In the genomic region with DNA sequence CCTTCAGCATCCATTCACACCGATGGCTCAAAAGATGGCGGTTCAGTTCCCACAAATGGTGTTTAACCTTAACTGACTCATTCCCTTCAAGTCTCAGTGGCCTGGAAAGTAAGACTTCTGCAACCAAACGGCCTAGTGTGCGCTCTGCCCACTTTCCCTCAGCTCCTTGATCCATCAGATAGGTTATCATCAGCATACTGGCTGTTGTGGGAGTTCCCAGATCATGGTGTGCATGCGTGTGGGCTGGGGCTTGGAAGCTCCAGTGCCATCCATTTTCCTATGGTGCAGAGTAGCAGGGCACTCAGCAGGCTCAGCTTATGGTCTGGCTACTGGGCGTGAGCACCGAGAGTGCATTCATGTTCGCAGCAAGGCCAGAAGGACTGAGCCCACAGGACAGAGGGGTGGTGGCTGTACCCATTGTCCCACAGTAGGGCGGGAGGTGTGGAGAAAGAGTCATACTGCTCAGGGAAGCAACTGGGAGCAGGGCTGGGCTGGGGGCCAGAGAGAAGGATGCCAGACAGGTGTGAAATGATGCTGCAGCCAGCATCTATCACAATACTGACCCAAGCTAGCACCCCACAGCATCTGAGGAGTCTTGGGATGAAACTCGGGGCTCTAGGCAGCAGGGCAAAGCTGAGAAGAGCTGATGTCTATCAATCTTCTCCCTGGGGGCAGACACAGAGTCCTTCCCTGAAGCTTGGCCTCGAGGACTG, we compare ENCODE assay signal across 9 mouse cellular contexts. TPM values are rescaled to one million over a fixed set of nuclear protein-coding genes. Genes with fewer than 3 reads are reported as not detected.
DNase-seq lines count a peak whose midpoint lies in the region; ATAC-seq and TF ChIP-seq lines count a peak whose summit lies in the region.
"Had no signal": no experiment of that assay in that cellular context is flagged by ENCODE, and none has a peak within 500 bp of the region (broad histone marks: within the 10 kb centered on the region; RNA-seq: fewer than 3 reads in every experiment).

No protein-coding gene starts in this region.

- H3K4me2 ChIP-seq in heart, embryonic 13.5 days = no peak overlapping the region
- no peak overlapping the region for H3K4me2 ChIP-seq in heart, embryonic 11.5 days
- no peak overlapping the region for H3K4me2 ChIP-seq in embryonic facial prominence, embryonic 13.5 days
- H3K4me2 ChIP-seq in hindbrain, postnatal 0 days (ENCODE audit: low read depth, low read length) = no peak overlapping the region
- H3K4me2 ChIP-seq in midbrain, embryonic 14.5 days (ENCODE audit: low read length) = peak overlapping the region; percentile 27

- H3K36me3 ChIP-seq in heart, embryonic 13.5 days = no peaks in the 10 kb centered on the region
- H3K36me3 ChIP-seq in heart, embryonic 11.5 days (ENCODE audit: control insufficient read depth, insufficient read depth, low read length) = no peaks in the 10 kb centered on the region
- H3K36me3 ChIP-seq in embryonic facial prominence, embryonic 13.5 days = no peaks in the 10 kb centered on the region
- no peaks in the 10 kb centered on the region for H3K36me3 ChIP-seq in hindbrain, postnatal 0 days (ENCODE audit: insufficient read depth, low read length)
- no peaks in the 10 kb centered on the region for H3K36me3 ChIP-seq in midbrain, embryonic 14.5 days (ENCODE audit: control insufficient read depth, insufficient read depth, low read length)

- DNase-seq in hindbrain, postnatal 0 days (ENCODE audit: low spot score) = no peak
- DNase-seq in midbrain, embryonic 14.5 days = no peak
- no peak for DNase-seq in B cell, adult 2 months
- no peak for DNase-seq in left cerebral cortex, adult 8-10 months (ENCODE audit: low spot score in 2 of 2)
- DNase-seq: heart, postnatal 14 days had no signal

- peaks cover 100% of the 10 kb centered on the region for H3K4me1 ChIP-seq in heart, embryonic 13.5 days
- peaks cover 94% of the 10 kb centered on the region for H3K4me1 ChIP-seq in heart, embryonic 11.5 days (ENCODE audit: control insufficient read depth, insufficient read depth, low read length)
- H3K4me1 ChIP-seq in embryonic facial prominence, embryonic 13.5 days = peaks cover 71% of the 10 kb centered on the region
- H3K4me1 ChIP-seq in hindbrain, postnatal 0 days (ENCODE audit: insufficient read depth, low read length) = peaks cover 76% of the 10 kb centered on the region
- H3K4me1 ChIP-seq in midbrain, embryonic 14.5 days (ENCODE audit: control insufficient read depth, insufficient read depth, low read length) = peaks cover 87% of the 10 kb centered on the region

- 68% methylated on average over 11 of the region's 11 CpGs for WGBS in heart, embryonic 13.5 days
- 77% methylated on average over 11 of the region's 11 CpGs for WGBS in heart, embryonic 11.5 days (ENCODE audit: insufficient replicate concordance)
- 76% methylated on average over 11 of the region's 11 CpGs for WGBS in embryonic facial prominence, embryonic 13.5 days
- WGBS in hindbrain, postnatal 0 days = 60% methylated on average over 11 of the region's 11 CpGs
- WGBS in midbrain, embryonic 14.5 days = 73% methylated on average over 11 of the region's 11 CpGs

- H3K9me3 ChIP-seq in heart, embryonic 13.5 days = no peaks in the 10 kb centered on the region
- H3K9me3 ChIP-seq in heart, embryonic 11.5 days (replicated peaks; ENCODE audit: control insufficient read depth, low read length) = no peaks in the 10 kb centered on the region
- no peaks in the 10 kb centered on the region for H3K9me3 ChIP-seq in embryonic facial prominence, embryonic 13.5 days
- no peaks in the 10 kb centered on the region for H3K9me3 ChIP-seq in hindbrain, postnatal 0 days (ENCODE audit: low read length)
- no peaks in the 10 kb centered on the region for H3K9me3 ChIP-seq in midbrain, embryonic 14.5 days (ENCODE audit: control insufficient read depth, low read length)

- no peaks in the 10 kb centered on the region for H3K27me3 ChIP-seq in heart, embryonic 13.5 days (replicated peaks)
- no peaks in the 10 kb centered on the region for H3K27me3 ChIP-seq in heart, embryonic 11.5 days (ENCODE audit: control insufficient read depth, insufficient read depth, low read length)
- H3K27me3 ChIP-seq in embryonic facial prominence, embryonic 13.5 days = no peaks in the 10 kb centered on the region
- H3K27me3 ChIP-seq in hindbrain, postnatal 0 days (ENCODE audit: insufficient read depth, low read length) = no peaks in the 10 kb centered on the region
- no peaks in the 10 kb centered on the region for H3K27me3 ChIP-seq in midbrain, embryonic 14.5 days (ENCODE audit: control insufficient read depth, insufficient read depth, low read length)

- no peak for TF ChIP-seq CTCF in hindbrain, postnatal 0 days (IDR thresholded peaks at IDR 0.05; ENCODE audit: low read depth)

- no peak for ATAC-seq in heart, embryonic 13.5 days (ENCODE audit: extremely low read depth, insufficient number of reproducible peaks, low FRiP score, low TSS enrichment)
- no peak for ATAC-seq in heart, embryonic 11.5 days (replicated peaks; ENCODE audit: insufficient number of reproducible peaks, low FRiP score, low TSS enrichment)
- no peak for ATAC-seq in embryonic facial prominence, embryonic 13.5 days (ENCODE audit: insufficient number of reproducible peaks, insufficient read depth, low FRiP score, low TSS enrichment, low read depth)
- no peak; the same call in 1 of the 2 replicates for ATAC-seq in hindbrain, postnatal 0 days
- no peak for ATAC-seq in midbrain, embryonic 14.5 days (ENCODE audit: low FRiP score, low TSS enrichment)
- no peak; the same call in 1 of the 2 replicates for ATAC-seq in megakaryocyte progenitor cell, adult 5-6 weeks (replicated peaks; ENCODE audit: poor library complexity)

- no peak overlapping the region for H3K4me3 ChIP-seq in heart, embryonic 13.5 days
- H3K4me3 ChIP-seq in heart, embryonic 11.5 days (ENCODE audit: low read depth, low read length) = no peak overlapping the region
- H3K4me3 ChIP-seq in embryonic facial prominence, embryonic 13.5 days = no peak overlapping the region
- no peak overlapping the region for H3K4me3 ChIP-seq in hindbrain, postnatal 0 days (ENCODE audit: low read length)
- H3K4me3 ChIP-seq in midbrain, embryonic 14.5 days (replicated peaks; ENCODE audit: low read depth, low read length) = no peak overlapping the region

- no peak overlapping the region for H3K27ac ChIP-seq in heart, embryonic 13.5 days (replicated peaks)
- no peak overlapping the region for H3K27ac ChIP-seq in heart, embryonic 11.5 days (ENCODE audit: low read depth, low read length)
- H3K27ac ChIP-seq in embryonic facial prominence, embryonic 13.5 days = peak overlapping the region; percentile 11; the same call in 1 of the 2 replicates
- H3K27ac ChIP-seq in hindbrain, postnatal 0 days = peak overlapping the region; percentile 73
- H3K27ac ChIP-seq in midbrain, embryonic 14.5 days (replicated peaks; ENCODE audit: low read depth, low read length) = peak overlapping the region; percentile 80

- peak overlapping the region; percentile 33; the same call in 1 of the 2 replicates for H3K9ac ChIP-seq in heart, embryonic 13.5 days
- H3K9ac ChIP-seq in heart, embryonic 11.5 days (ENCODE audit: low read depth, low read length) = no peak overlapping the region
- H3K9ac ChIP-seq in embryonic facial prominence, embryonic 13.5 days = no peak overlapping the region
- peak overlapping the region; percentile 22; the same call in 1 of the 2 replicates for H3K9ac ChIP-seq in hindbrain, postnatal 0 days (replicated peaks; ENCODE audit: low read length)
- peak overlapping the region; percentile 39; the same call in 1 of the 2 replicates for H3K9ac ChIP-seq in midbrain, embryonic 14.5 days (replicated peaks; ENCODE audit: low read length)

RNA-seq across cellular contexts. Expression of gene Zmiz1, which starts 33.7 kb away (rescaled TPM):
- polyA plus RNA-seq in heart, embryonic 13.5 days (2015; fragmentation: Nextera tagmentation; extraction: Ambion mirVana) = 25.1 and 25.7 TPM in 2 replicates
- 34.9 and 36.2 TPM in 2 replicates for polyA plus RNA-seq in heart, embryonic 11.5 days (2014; fragmentation: Nextera tagmentation; extraction: Ambion mirVana)
- polyA plus RNA-seq in embryonic facial prominence, embryonic 13.5 days (2015; fragmentation: Nextera tagmentation; extraction: Ambion mirVana) = 44.3 and 52.9 TPM in 2 replicates
- total RNA-seq in hindbrain, postnatal 0 days (2014; rRNA removed) = 129 and 135 TPM in 2 replicates
- polyA plus RNA-seq in hindbrain, postnatal 0 days (2015; fragmentation: Nextera tagmentation; extraction: Ambion mirVana) = 41.9 and 50.6 TPM in 2 replicates
- 73.1 and 91.0 TPM in 2 replicates for polyA plus RNA-seq in midbrain, embryonic 14.5 days (2014; fragmentation: Nextera tagmentation; extraction: Ambion mirVana)
- total RNA-seq in megakaryocyte progenitor cell, adult 5-6 weeks (2015) = 70.0 and 79.1 TPM in 2 replicates
- 8.2 and 9.3 TPM in 2 replicates for total RNA-seq in megakaryocyte progenitor cell, adult 5-6 weeks (2017)
- total RNA-seq in left cerebral cortex, adult 8-10 months (2022) = 10 to 100 TPM; 90.1 to 94.2 (median 92.3) TPM

Comparison
In these comparisons a context has a peak if more than half of its experiments do, and no peak if none do; other contexts are left out.
1. H3K9ac ChIP-seq: peak in heart, embryonic 13.5 days (single experiment), hindbrain, postnatal 0 days (single experiment) and midbrain, embryonic 14.5 days (single experiment); none in heart, embryonic 11.5 days (single experiment) and embryonic facial prominence, embryonic 13.5 days (single experiment).
2. H3K27ac ChIP-seq: peak in embryonic facial prominence, embryonic 13.5 days (single experiment), hindbrain, postnatal 0 days (single experiment) and midbrain, embryonic 14.5 days (single experiment); none in heart, embryonic 13.5 days (single experiment) and heart, embryonic 11.5 days (single experiment).